ENCODE assay signal across 8 mouse cellular contexts in the genomic region with DNA sequence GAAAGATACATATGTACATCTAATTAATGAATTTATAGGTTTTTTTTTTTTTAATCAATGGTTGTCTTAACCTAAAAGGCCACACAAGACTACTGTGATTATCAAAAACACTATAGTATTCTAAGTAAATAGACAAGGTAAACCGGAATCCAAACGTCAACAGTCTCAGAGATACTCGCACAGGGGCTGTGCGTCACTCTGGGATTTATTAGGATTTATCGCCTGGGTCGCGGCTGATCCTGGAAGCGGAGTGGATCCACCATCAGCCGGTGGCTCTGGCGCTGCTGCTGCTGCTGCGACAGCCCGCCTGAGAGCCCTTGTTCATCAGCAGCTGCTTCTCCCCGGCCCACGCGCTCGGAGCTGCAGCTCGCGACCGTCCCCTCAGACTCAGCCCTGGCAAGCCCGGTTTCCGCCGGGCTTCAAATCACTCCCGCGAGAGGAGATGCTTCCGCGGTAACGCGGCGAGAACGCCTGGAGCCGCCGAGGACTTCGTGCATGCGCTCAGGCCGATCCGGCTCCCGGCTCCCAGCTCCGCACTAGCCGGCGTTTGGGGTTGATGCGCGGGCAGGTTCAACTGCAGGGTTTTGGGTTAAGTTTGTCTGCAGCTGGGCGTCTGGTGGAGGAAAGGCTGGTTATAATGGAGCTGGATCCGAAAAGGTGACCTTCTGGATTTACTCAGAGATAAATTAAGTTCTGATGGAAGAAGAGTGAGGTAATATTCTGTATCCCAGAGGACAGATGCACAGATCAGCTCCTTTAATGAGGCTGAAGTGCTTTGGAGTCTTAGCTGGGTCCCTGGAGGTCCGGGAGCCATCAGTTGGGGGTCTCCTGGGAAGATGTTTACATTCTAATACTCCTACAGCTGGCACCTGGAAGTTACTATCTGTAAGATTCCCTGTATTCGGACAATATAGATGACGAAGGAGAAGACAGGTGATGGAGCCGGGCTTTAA. TPM values are rescaled to one million over a fixed set of nuclear protein-coding genes. Genes with fewer than 3 reads are reported as not detected.
A peak's percentile ranks its signal among the peaks of the same experiment; 100 is the strongest.
DNase-seq lines count a peak whose midpoint lies in the region; ATAC-seq and TF ChIP-seq lines count a peak whose summit lies in the region.

No protein-coding gene starts in this region.

- peaks cover 15% of the 10 kb centered on the region for H3K4me1 ChIP-seq in E14TG2a.4 (replicated peaks; ENCODE audit: low read depth, low read length)
- no peaks in the 10 kb centered on the region for H3K4me1 ChIP-seq in cerebellum, adult 2 months (ENCODE audit: control insufficient read depth, insufficient read depth, low read length)
- H3K4me1 ChIP-seq in lung, adult 2 months (ENCODE audit: control insufficient read depth, insufficient read depth, low read length): no peaks in the 10 kb centered on the region
- H3K4me1 ChIP-seq in neural tube, embryonic 15.5 days: peaks cover 4% of the 10 kb centered on the region
- peaks cover 7% of the 10 kb centered on the region for H3K4me1 ChIP-seq in testis, adult 2 months (ENCODE audit: control insufficient read depth, insufficient read depth, low read length)

- H3K36me3 ChIP-seq in E14TG2a.4 (ENCODE audit: insufficient read depth, low read length): no peaks in the 10 kb centered on the region
- no peaks in the 10 kb centered on the region for H3K36me3 ChIP-seq in neural tube, embryonic 15.5 days
- H3K36me3 ChIP-seq in testis, adult 2 months (ENCODE audit: control insufficient read depth, insufficient read depth, low read length): no peaks in the 10 kb centered on the region

- TF ChIP-seq POLR2A in cerebellum, adult 2 months (IDR thresholded peaks at IDR 0.05; ENCODE audit: borderline replicate concordance, insufficient read depth, low read length): 0 out of 2 replicates have a peak, but pooled peaks have one; percentile 16
- TF ChIP-seq POLR2A in lung, adult 2 months (IDR thresholded peaks at IDR 0.05; ENCODE audit: borderline replicate concordance, extremely low read depth, low read depth, low read length): peak; percentile 66; the same call in 1 of the 2 replicates
- peak; percentile 66 for TF ChIP-seq POLR2A in testis, adult 2 months (IDR thresholded peaks at IDR 0.05; ENCODE audit: control insufficient read depth, low read depth, low read length)

- 6% methylated on average over 48 of the region's 48 CpGs for WGBS in cerebellum, adult 2 months
- 5% methylated on average over 48 of the region's 48 CpGs for WGBS in lung, adult 2 months
- WGBS in neural tube, embryonic 15.5 days: 5% methylated on average over 48 of the region's 48 CpGs

- DNase-seq in cerebellum, adult 2 months: peak; percentile 69 to 71
- peak; percentile 62 to 79 for DNase-seq in layer of hippocampus, adult 8-10 months (ENCODE audit: low spot score in 2 of 2)
- peak; percentile 76 for DNase-seq in lung, adult 2 months

- no peak for TF ChIP-seq CTCF in E14TG2a.4 (conservative IDR thresholded peaks at IDR 0.05; ENCODE audit: low read length)
- TF ChIP-seq CTCF in cerebellum, adult 2 months (IDR thresholded peaks at IDR 0.05; ENCODE audit: borderline replicate concordance, insufficient read depth, low read depth, low read length): no peak
- no peak for TF ChIP-seq CTCF in lung, adult 2 months (IDR thresholded peaks at IDR 0.05; ENCODE audit: insufficient read depth, low read length)
- no peak for TF ChIP-seq CTCF in testis, adult 2 months (IDR thresholded peaks at IDR 0.05; ENCODE audit: control insufficient read depth, insufficient read depth, insufficient replicate concordance, low read depth, low read length)

- H3K27ac ChIP-seq in cerebellum, adult 2 months (ENCODE audit: insufficient read depth, low read length): no peak overlapping the region
- H3K27ac ChIP-seq in neural tube, embryonic 15.5 days (replicated peaks): peak overlapping the region; percentile 83
- H3K27ac ChIP-seq in testis, adult 2 months (ENCODE audit: control insufficient read depth, insufficient read depth, low read depth, low read length): peak overlapping the region; percentile 36; the same call in 1 of the 2 replicates

- peak overlapping the region; percentile 75 for H3K4me2 ChIP-seq in neural tube, embryonic 15.5 days

- H3K9ac ChIP-seq in neural tube, embryonic 15.5 days (replicated peaks): peak overlapping the region; percentile 54

- H3K27me3 ChIP-seq in E14TG2a.4 (ENCODE audit: insufficient read depth, low read length): peaks cover 2% of the 10 kb centered on the region; the same call in 1 of the 2 replicates
- no peaks in the 10 kb centered on the region for H3K27me3 ChIP-seq in cerebellum, adult 2 months (ENCODE audit: control insufficient read depth, insufficient read depth, low read length)
- no peaks in the 10 kb centered on the region for H3K27me3 ChIP-seq in neural tube, embryonic 15.5 days (replicated peaks)
- no peaks in the 10 kb centered on the region for H3K27me3 ChIP-seq in testis, adult 2 months (ENCODE audit: control insufficient read depth, insufficient read depth, low read length)

- peak; percentile 100 for ATAC-seq in frontal cortex, adult (ENCODE audit: low TSS enrichment)
- ATAC-seq in hematopoietic stem cell, adult 5-6 weeks (replicated peaks in 1 of 2; ENCODE audit: insufficient read depth in 1 of 2, low FRiP score in 2 of 2, low TSS enrichment in 1 of 2, low read depth in 1 of 2, poor library complexity in 2 of 2, severe bottlenecking in 2 of 2): peak; percentile 94 to 96
- ATAC-seq in neural tube, embryonic 15.5 days (ENCODE audit: low FRiP score): peak; percentile 96

- peak overlapping the region; percentile 77 for H3K4me3 ChIP-seq in E14TG2a.4 (replicated peaks; ENCODE audit: low read length)
- H3K4me3 ChIP-seq in cerebellum, adult 2 months (replicated peaks; ENCODE audit: insufficient read depth, low read depth, low read length): peak overlapping the region; percentile 58
- H3K4me3 ChIP-seq in lung, adult 2 months (replicated peaks; ENCODE audit: extremely low read depth, low read depth, low read length): peak overlapping the region; percentile 73
- peak overlapping the region; percentile 50 for H3K4me3 ChIP-seq in neural tube, embryonic 15.5 days (replicated peaks)
- peak overlapping the region; percentile 79 for H3K4me3 ChIP-seq in testis, adult 2 months (ENCODE audit: control insufficient read depth, low read depth, low read length)

- peaks cover 15% of the 10 kb centered on the region; the same call in 1 of the 2 replicates for H3K9me3 ChIP-seq in E14TG2a.4 (ENCODE audit: low read length)
- no peaks in the 10 kb centered on the region for H3K9me3 ChIP-seq in neural tube, embryonic 15.5 days (replicated peaks)

RNA-seq across cellular contexts. Expression of gene Bst1, which starts 10.7 kb away (rescaled TPM):
- polyA plus RNA-seq in cerebellum, adult 2 months (2012; rRNA removed): 0.17 and 0.28 TPM in 2 replicates
- 3.8 and 4.1 TPM in 2 replicates for total RNA-seq in hematopoietic stem cell, adult 5-6 weeks (2017)
- under 1 TPM in 1 of 4 experiments, not detected in 3; 0.37 TPM for total RNA-seq in layer of hippocampus, adult 8-10 months (2022)
- polyA plus RNA-seq in lung, adult 2 months (2012; rRNA removed): 8.4 and 8.8 TPM in 2 replicates
- 0.55 and 4.5 TPM in 2 replicates for polyA plus RNA-seq in neural tube, embryonic 15.5 days (2015; fragmentation: Nextera tagmentation; extraction: Ambion mirVana)
- polyA plus RNA-seq in testis, adult 2 months (2012; rRNA removed): 0.04 and 0.38 TPM in 2 replicates

RNA-seq across cellular contexts. Expression of gene Fbxl5, which starts 13.4 kb away (rescaled TPM):
- polyA plus RNA-seq in cerebellum, adult 2 months (2012; rRNA removed): 74.3 and 78.5 TPM in 2 replicates
- 77.0 and 97.2 TPM in 2 replicates for total RNA-seq in hematopoietic stem cell, adult 5-6 weeks (2017)
- total RNA-seq in layer of hippocampus, adult 8-10 months (2022): 100 to 1,000 TPM in 1 of 4 experiments, 10 to 100 TPM in 3; 80.2 to 102 (median 94.4) TPM
- polyA plus RNA-seq in lung, adult 2 months (2012; rRNA removed): 20.3 and 31.4 TPM in 2 replicates
- polyA plus RNA-seq in neural tube, embryonic 15.5 days (2015; fragmentation: Nextera tagmentation; extraction: Ambion mirVana): 73.5 and 74.1 TPM in 2 replicates
- polyA plus RNA-seq in testis, adult 2 months (2012; rRNA removed): 33.9 and 42.0 TPM in 2 replicates

Comparison
In these comparisons a context has a peak if more than half of its experiments do, and no peak if none do; other contexts are left out.
1. POLR2A ChIP-seq: peak in every context shown above with its lines; median percentile 66 in lung, adult 2 months; 66 in testis, adult 2 months; 16 in cerebellum, adult 2 months.